Mouse (Mus musculus) embryonic fibroblast, embryonic 13.5 days (primary cell): ENCODE measurements around the gene Prkcz. TPM values are rescaled to one million over a fixed set of nuclear protein-coding genes. Genes with fewer than 3 reads are reported as not detected.
A peak's percentile ranks its signal among the peaks of the same experiment; 100 is the strongest.
"Not testable (repeated sequence)": the region's sequence is repeated elsewhere in the genome, so short reads cannot be mapped to it uniquely, and the experiment has no call there.

Experiments
- H3K27ac ChIP-seq: 2 replicates; pipeline ENCODE4 v1.5.1; 2012; ENCODE audit warnings: low read length, control low read depth, inconsistent platforms; ENCODE audit not compliant: insufficient read depth
- H3K4me1 ChIP-seq: 2 replicates; pipeline ENCODE4 v1.6.1; 2011; ENCODE audit warnings: low read length; ENCODE audit not compliant: control insufficient read depth, insufficient read depth
- H3K4me3 ChIP-seq: 2 replicates; pipeline ENCODE4 v1.5.1; 2011; ENCODE audit warnings: mild to moderate bottlenecking, control low read depth, low read length; ENCODE audit not compliant: insufficient read depth
- CTCF ChIP-seq: IDR thresholded peaks from 2 replicates; pipeline ENCODE4 v1.5.1; 2011; ENCODE audit warnings: mild to moderate bottlenecking, control low read depth, low read length, moderate library complexity, borderline replicate concordance; ENCODE audit not compliant: insufficient read depth
- POLR2A ChIP-seq: IDR thresholded peaks from 2 replicates; pipeline ENCODE4 v1.6.1; 2011; ENCODE audit warnings: low read depth, mild to moderate bottlenecking, control low read depth, low read length, moderate library complexity
- polyA plus RNA-seq: library from polyadenylated mRNA; stranded (reverse); fragments of >200 nt; gene quantifications from 2 replicates; pipeline ENCODE4 v1.2.4, GENCODE M21; 2011; ENCODE audit warnings: low read depth; ENCODE audit not compliant: missing spikeins, insufficient read length

The Prkcz gene
- polyA plus RNA-seq, 1 experiment, result 0.63 TPM

DNA sequence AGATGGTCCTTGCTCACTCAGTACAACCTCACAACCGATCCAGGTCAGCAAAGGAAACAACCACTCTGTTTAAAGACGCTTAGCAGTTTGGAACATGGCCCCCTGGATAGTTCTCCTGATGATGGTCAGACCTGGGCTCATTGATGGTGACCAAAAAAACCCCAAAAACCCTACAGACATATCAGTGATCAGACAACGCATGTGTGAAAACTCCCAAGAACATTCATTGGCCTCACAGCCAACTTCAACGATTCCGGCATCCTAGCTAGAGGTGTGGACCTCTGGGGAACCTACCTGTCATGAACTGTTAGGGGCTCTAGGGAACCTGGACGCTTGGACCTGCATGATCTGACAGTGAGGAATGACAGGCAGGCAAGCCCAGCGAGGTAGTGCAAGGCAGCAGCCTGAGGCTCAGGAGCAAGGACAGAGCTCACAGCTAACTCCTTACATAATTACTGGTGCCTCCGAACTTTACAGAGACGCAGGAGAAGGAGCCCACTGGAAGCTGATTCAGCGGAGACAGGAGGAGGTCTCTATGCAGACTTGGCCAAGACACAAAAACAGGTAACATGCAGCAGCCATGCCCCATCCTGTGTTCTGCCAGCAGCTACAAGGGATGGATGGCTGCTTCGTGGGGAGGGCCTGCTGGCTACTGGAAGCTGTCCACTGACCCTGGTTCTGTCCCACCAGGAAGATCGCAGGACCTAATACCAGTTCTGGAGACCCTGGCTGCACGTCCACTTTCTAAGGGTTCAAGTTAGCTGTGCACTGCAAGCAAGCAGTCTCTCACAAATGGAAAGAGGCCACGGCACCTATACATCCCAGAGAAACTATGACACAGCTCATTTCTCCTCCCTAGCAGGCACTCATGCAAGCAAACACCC lies 17.5 kb downstream of the Prkcz start:
- Histone ChIP-seq H3K27ac (no peak overlapping the region), H3K4me3 (no peak overlapping the region), H3K4me1 (no peaks in the 10 kb centered on the region)
- TF ChIP-seq CTCF (no peak), POLR2A (no peak)

DNA sequence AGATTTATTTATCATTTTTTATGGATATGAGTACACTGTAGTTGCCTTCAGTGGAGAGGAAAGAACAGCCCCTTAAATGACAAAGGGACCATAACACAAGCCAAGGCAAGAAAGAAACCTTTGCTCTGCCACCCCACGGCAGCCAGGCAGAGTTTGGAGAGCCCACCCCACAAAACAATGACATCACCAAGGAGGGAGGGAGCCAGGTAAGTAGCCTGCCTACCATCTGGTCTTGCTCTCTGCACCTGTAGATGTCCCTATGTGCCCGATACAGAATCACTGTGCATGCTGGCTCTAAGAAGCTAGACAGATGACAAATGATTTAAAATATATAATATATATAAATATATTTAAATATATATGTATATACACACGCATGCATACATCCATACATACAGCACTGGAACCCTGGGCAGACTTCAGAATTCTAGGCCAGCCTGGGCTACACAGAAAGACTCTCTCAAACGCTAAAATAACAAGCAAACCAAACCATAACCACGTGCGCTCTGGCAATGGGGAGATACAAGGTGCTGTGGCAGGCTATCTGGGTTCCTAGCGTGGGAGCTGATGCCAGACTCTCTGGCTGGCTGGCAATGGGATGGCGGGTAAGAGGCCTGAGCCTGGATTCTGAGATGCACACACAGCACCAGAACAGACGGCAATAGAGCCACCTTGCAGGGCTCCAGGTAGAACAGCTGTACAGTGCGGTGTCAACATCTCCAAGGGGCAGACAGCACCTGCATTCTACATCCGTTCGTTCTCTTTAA lies 24.7 kb downstream of the Prkcz start:
- Histone ChIP-seq H3K4me1 (no peaks in the 10 kb centered on the region), H3K4me3 (no peak overlapping the region), H3K27ac (no peak overlapping the region)
- TF ChIP-seq CTCF (no peak), POLR2A (no peak)

DNA sequence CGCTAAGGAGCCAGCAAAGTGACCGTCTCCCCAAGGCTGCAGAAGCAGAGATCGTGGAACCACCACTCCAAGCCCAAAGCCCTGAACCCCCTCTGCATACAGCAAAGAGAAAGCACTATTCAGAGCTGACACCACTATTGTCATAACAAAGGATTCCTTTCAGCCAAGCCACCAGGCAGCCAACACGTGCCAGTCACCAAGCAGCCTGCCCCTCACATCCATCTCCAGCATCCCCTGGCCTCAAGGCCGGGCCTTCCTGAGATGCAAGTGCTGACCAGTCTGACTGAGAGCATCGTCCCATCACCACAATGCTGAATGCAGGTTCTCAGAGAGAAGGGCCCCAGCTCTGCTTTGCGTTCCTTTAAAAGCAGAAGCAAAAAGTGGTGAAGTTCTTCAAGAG lies 28.9 kb downstream of the Prkcz start:
- no peak for TF ChIP-seq CTCF
- TF ChIP-seq POLR2A, result no peak
- Histone ChIP-seq H3K27ac (no peak overlapping the region), H3K4me3 (no peak overlapping the region), H3K4me1 (no peaks in the 10 kb centered on the region)

DNA sequence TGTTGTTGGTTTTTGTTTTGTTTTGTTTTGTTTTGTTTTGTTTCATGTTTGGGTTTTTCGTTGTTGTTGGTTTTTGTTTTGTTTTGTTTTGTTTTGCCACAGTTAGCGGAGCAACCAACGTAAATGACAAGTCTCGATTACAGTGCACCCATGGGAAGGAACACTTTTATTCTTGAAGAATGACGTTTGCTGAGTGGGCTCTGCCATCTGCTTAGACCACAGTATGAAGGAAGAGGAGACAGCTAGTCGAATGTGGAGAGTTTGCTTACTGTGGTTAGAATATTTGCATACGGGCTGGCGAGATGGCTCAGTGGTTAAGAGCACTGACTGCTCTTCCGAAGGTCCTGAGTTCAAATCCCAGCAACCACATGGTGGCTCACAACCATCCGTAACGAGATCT lies 32.8 kb downstream of the Prkcz start:
- H3K4me1 ChIP-seq, H3K27ac ChIP-seq, H3K4me3 ChIP-seq: not testable (repeated sequence)

DNA sequence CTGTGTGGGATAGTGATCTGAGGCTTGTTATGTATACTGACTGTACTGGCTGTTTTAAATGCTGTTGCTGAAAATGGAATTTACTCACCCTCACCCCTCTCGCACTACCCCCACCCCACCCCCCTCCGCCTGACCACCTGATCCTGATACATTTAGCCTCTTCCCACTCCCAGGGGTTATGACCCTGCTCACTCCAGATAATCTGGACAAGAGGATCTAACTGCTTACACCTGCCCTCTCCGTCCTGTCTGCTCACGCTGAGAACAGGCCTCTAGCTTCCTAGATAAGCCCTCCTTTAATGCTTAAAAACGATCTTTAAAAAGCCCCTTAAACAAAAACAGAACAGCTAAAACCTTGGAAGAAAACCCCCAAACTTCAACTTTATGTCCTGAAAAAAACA lies 35.4 kb downstream of the Prkcz start:
- no peak overlapping the region for H3K4me3 ChIP-seq
- no peak overlapping the region for H3K27ac ChIP-seq
- TF ChIP-seq POLR2A (no peak), CTCF (no peak)
- no peaks in the 10 kb centered on the region for H3K4me1 ChIP-seq

DNA sequence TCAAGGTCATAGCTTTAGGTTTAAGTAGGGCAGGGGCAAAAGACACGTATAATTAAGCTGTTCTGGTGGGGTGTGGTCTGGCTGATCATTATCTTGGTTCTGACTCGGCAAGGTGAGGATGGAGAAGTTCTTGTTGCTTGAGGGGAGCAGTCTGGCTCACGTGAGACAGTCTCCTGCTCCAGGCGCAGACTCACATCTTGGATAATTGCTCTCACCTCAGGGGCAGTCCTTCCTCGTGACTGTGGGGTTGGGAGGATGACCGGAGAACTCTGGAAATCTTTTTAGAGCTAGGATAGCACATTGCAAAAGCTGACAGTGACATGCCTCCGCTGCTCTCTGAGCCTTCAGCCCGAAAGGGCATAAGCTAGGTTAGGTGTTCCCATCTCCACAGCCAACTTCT lies 36.6 kb downstream of the Prkcz start:
- no peak overlapping the region for H3K4me3 ChIP-seq
- TF ChIP-seq POLR2A (no peak), CTCF (no peak)
- H3K27ac ChIP-seq, result no peak overlapping the region
- no peaks in the 10 kb centered on the region for H3K4me1 ChIP-seq

DNA sequence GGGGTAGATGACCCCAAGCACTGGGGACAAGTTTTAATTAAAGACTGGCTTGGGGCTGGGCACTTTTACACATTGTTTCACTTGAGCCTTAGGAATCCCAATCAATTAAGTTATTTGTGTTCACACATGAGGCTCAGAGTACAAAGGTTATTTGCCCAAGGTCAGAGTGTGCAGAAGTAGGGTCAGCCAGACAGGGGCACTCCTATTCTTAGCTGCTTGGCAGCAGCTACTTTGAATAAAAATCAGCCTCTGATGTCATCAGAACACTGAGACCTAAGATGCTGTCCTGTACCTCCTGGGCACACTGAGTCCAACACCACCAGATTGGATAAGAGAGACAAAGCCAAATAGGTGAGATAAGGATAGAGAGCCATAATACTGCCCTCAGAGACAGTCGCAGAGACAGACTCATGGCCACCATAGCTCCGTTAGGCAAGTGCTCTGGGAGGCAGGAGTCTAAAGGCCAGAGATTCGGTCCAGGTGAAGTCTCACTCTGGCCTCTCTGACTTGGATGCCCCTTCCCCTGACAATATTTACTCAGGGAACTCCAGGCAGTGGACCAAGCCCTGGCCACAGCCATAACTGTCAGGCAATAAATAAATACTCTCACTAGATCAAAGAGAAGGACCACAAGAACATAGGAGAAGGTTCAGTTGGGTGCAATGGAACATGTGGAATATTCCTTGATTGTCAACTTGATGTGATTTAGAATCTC lies 37.9 kb downstream of the Prkcz start:
- Histone ChIP-seq H3K27ac (no peak overlapping the region), H3K4me1 (no peaks in the 10 kb centered on the region), H3K4me3 (no peak overlapping the region)
- TF ChIP-seq CTCF (no peak), POLR2A (no peak)

DNA sequence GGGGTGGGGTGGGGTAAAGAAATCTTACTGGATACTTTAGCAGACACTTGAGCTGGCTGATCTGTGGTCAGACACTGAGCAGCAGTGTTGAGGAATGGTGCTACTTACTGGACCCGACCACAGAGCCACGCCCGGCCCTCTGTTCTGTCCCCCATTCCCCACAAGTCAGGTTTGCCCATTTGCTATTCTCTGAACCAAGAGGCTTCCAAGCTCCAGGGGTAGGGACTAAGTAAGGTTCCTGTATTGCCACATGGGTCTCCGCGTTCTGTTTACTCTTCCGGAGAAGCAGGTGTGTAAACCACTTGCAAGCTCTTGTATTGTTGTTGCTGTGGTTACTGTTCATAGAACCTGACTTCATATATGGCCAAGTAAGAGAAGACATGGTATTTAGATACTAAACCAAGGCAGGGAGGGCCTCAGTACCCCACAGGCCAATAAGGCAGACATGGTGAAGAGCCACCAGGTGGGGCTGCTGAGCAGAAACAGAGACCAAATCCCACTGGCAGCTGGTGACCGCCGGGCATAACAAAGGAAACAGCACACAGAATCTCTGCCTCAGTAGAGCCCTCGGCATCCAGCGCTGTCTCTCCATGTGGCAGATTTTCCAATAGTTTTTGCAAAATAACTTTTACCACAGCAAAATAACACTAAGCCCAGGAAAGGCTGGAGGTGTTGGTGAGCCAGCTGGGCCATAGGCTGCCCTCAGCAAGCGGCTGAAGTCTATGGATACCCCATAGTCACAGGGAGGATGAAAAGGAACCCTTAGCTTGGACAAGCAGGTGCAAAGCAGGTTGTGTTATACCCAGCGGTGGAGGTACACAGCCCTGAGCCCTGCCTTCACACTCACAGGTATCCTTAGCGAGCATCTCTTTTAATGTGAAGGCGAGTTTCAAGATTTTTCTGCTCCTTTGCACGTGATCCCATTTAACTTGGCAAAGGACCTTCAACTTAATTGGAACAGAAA lies 40.6 kb downstream of the Prkcz start:
- Histone ChIP-seq H3K4me3 (no peak overlapping the region), H3K27ac (no peak overlapping the region)
- TF ChIP-seq POLR2A, result no peak
- peak; percentile 50; the same call in 1 of the 2 replicates for TF ChIP-seq CTCF

DNA sequence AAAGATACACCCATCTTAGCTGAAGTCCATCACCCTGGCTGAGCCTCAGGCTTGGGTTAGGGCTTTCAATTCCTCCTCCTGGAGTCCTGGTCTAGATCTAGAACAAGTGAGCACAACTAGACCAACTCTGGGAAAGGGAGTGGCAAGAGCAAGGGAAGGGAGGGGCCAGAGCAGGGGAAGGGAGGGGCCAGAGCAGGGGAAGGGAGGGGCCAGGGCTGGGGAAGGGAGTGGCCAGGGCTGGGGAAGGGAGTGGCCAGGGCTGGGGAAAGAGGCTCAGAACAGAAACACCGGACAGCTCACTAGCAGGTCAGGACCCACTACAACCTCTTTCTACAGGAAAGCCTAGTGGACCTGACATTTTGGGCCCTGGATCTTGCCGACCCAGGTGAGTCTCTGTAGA lies 42.9 kb downstream of the Prkcz start:
- H3K4me3 ChIP-seq, result no peak overlapping the region
- no peak overlapping the region for H3K27ac ChIP-seq
- H3K4me1 ChIP-seq, result no peaks in the 10 kb centered on the region
- TF ChIP-seq POLR2A (no peak), CTCF (no peak)

More for the DNA sequence above, 40.6 kb downstream of the Prkcz start:
- H3K4me1 ChIP-seq, result no peaks in the 10 kb centered on the region
